Mouse (Mus musculus): ENCODE measurements around the gene Soga1. TPM values are rescaled to one million over a fixed set of nuclear protein-coding genes. Genes with fewer than 3 reads are reported as not detected.

Soga1 gene
- polyA plus RNA-seq, 1 experiment from 2014 or later, result 1.8 TPM

- Histone ChIP-seq H3K36me3 (ENCODE audit: insufficient read depth, low read length) (0 out of 2 replicates have a peak, but pooled peaks cover 6% of the 10 kb centered on the region), H3K27me3 (ENCODE audit: insufficient read depth, low read length) (no peaks in the 10 kb centered on the region), H3K9ac (ENCODE audit: low read depth, low read length) (no peak overlapping the region), H3K4me3 (replicated peaks; ENCODE audit: low read depth, low read length) (no peak overlapping the region), H3K27ac (no peak overlapping the region), H3K9me3 (replicated peaks; ENCODE audit: low read length) (no peaks in the 10 kb centered on the region), H3K4me1 (replicated peaks; ENCODE audit: insufficient read depth, low read length) (peaks cover 13% of the 10 kb centered on the region), H3K4me2 (ENCODE audit: low read length) (no peak overlapping the region)
- WGBS, result 76% methylated on average over 11 of the region's 11 CpGs
- no peak for TF ChIP-seq CTCF (IDR thresholded peaks at IDR 0.05; ENCODE audit: low read depth)
- ATAC-seq (replicated peaks; ENCODE audit: low FRiP score, low read depth) (no peak), DNase-seq (ENCODE audit: low spot score) (no peak)
Observed at GRCm38 (mm10) chr2:157060557-157061305, 18.3 kb downstream of the Soga1 start.

GRCm38 (mm10) chr2:157060037-157060436 lies 19.0 kb downstream of the Soga1 start:
- H3K4me3 ChIP-seq (replicated peaks; ENCODE audit: low read depth, low read length), result no peak overlapping the region
- TF ChIP-seq CTCF (IDR thresholded peaks at IDR 0.05; ENCODE audit: low read depth), result no peak
- no peak for ATAC-seq (replicated peaks; ENCODE audit: low FRiP score, low read depth)
- 0 out of 2 replicates have a peak, but pooled peaks cover 6% of the 10 kb centered on the region for H3K36me3 ChIP-seq (ENCODE audit: insufficient read depth, low read length)
- H3K4me1 ChIP-seq (replicated peaks; ENCODE audit: insufficient read depth, low read length), result peaks cover 12% of the 10 kb centered on the region
- H3K27me3 ChIP-seq (ENCODE audit: insufficient read depth, low read length), result no peaks in the 10 kb centered on the region
- no peak for DNase-seq (ENCODE audit: low spot score)
- no peak overlapping the region for H3K9ac ChIP-seq (ENCODE audit: low read depth, low read length)
- no peak overlapping the region for H3K27ac ChIP-seq
- 85% methylated on average over 14 of the region's 14 CpGs for WGBS
- H3K9me3 ChIP-seq (replicated peaks; ENCODE audit: low read length), result no peaks in the 10 kb centered on the region
- H3K4me2 ChIP-seq (ENCODE audit: low read length), result no peak overlapping the region

GRCm38 (mm10) chr2:157059166-157059565 lies 19.9 kb downstream of the Soga1 start:
- WGBS, result 50% methylated on average over 8 of the region's 8 CpGs

GRCm38 (mm10) chr2:157058342-157058998 lies 20.6 kb downstream of the Soga1 start:
- Histone ChIP-seq H3K36me3 (ENCODE audit: insufficient read depth, low read length) (0 out of 2 replicates have a peak, but pooled peaks cover 6% of the 10 kb centered on the region), H3K27ac (peak overlapping the region; percentile 64), H3K9me3 (replicated peaks; ENCODE audit: low read length) (no peaks in the 10 kb centered on the region), H3K27me3 (ENCODE audit: insufficient read depth, low read length) (no peaks in the 10 kb centered on the region), H3K9ac (ENCODE audit: low read depth, low read length) (peak overlapping the region; percentile 4), H3K4me3 (replicated peaks; ENCODE audit: low read depth, low read length) (no peak overlapping the region), H3K4me2 (ENCODE audit: low read length) (peak overlapping the region; percentile 31), H3K4me1 (replicated peaks; ENCODE audit: insufficient read depth, low read length) (peaks cover 18% of the 10 kb centered on the region)
- WGBS, result 14% methylated on average over 18 of the region's 18 CpGs
- peak; percentile 91 for DNase-seq (ENCODE audit: low spot score)
- TF ChIP-seq CTCF (IDR thresholded peaks at IDR 0.05; ENCODE audit: low read depth), result no peak
- peak; percentile 71 for ATAC-seq (replicated peaks; ENCODE audit: low FRiP score, low read depth)

More at GRCm38 (mm10) chr2:157059166-157059565, 19.9 kb downstream of the Soga1 start:
- H3K27ac ChIP-seq, result peak overlapping the region; percentile 64; the same call in 1 of the 2 replicates
- H3K4me1 ChIP-seq (replicated peaks; ENCODE audit: insufficient read depth, low read length), result peaks cover 18% of the 10 kb centered on the region
- ATAC-seq (replicated peaks; ENCODE audit: low FRiP score, low read depth) (no peak), DNase-seq (ENCODE audit: low spot score) (no peak)
- H3K27me3 ChIP-seq (ENCODE audit: insufficient read depth, low read length), result no peaks in the 10 kb centered on the region
- H3K4me2 ChIP-seq (ENCODE audit: low read length), result peak overlapping the region; percentile 31; the same call in 1 of the 2 replicates
- H3K4me3 ChIP-seq (replicated peaks; ENCODE audit: low read depth, low read length), result no peak overlapping the region
- 0 out of 2 replicates have a peak, but pooled peaks cover 6% of the 10 kb centered on the region for H3K36me3 ChIP-seq (ENCODE audit: insufficient read depth, low read length)
- no peaks in the 10 kb centered on the region for H3K9me3 ChIP-seq (replicated peaks; ENCODE audit: low read length)
- TF ChIP-seq CTCF (IDR thresholded peaks at IDR 0.05; ENCODE audit: low read depth), result no peak
- peak overlapping the region; percentile 20; the same call in 1 of the 2 replicates for H3K9ac ChIP-seq (ENCODE audit: low read depth, low read length)

GRCm38 (mm10) chr2:157057758-157058157 lies 21.3 kb downstream of the Soga1 start:
- TF ChIP-seq CTCF (IDR thresholded peaks at IDR 0.05; ENCODE audit: low read depth), result no peak
- Histone ChIP-seq H3K9me3 (replicated peaks; ENCODE audit: low read length) (no peaks in the 10 kb centered on the region), H3K4me2 (ENCODE audit: low read length) (no peak overlapping the region), H3K4me1 (replicated peaks; ENCODE audit: insufficient read depth, low read length) (peaks cover 18% of the 10 kb centered on the region), H3K9ac (ENCODE audit: low read depth, low read length) (no peak overlapping the region), H3K27ac (0 out of 2 replicates have a peak overlapping the region, but pooled peaks have one; percentile 64), H3K4me3 (replicated peaks; ENCODE audit: low read depth, low read length) (no peak overlapping the region), H3K36me3 (ENCODE audit: insufficient read depth, low read length) (peaks cover 6% of the 10 kb centered on the region; the same call in 1 of the 2 replicates), H3K27me3 (ENCODE audit: insufficient read depth, low read length) (no peaks in the 10 kb centered on the region)
- 84% methylated on average over 4 of the region's 4 CpGs for WGBS
- DNase-seq (ENCODE audit: low spot score) (no peak), ATAC-seq (replicated peaks; ENCODE audit: low FRiP score, low read depth) (no peak)

GRCm38 (mm10) chr2:157057186-157057585 lies 21.9 kb downstream of the Soga1 start:
- no peaks in the 10 kb centered on the region for H3K9me3 ChIP-seq (replicated peaks; ENCODE audit: low read length)
- peaks cover 10% of the 10 kb centered on the region; the same call in 1 of the 2 replicates for H3K36me3 ChIP-seq (ENCODE audit: insufficient read depth, low read length)
- peaks cover 22% of the 10 kb centered on the region for H3K4me1 ChIP-seq (replicated peaks; ENCODE audit: insufficient read depth, low read length)
- ATAC-seq (replicated peaks; ENCODE audit: low FRiP score, low read depth) (no peak), DNase-seq (ENCODE audit: low spot score) (no peak)
- H3K4me2 ChIP-seq (ENCODE audit: low read length), result no peak overlapping the region
- no peak for TF ChIP-seq CTCF (IDR thresholded peaks at IDR 0.05; ENCODE audit: low read depth)
- H3K9ac ChIP-seq (ENCODE audit: low read depth, low read length), result no peak overlapping the region
- no peak overlapping the region for H3K4me3 ChIP-seq (replicated peaks; ENCODE audit: low read depth, low read length)
- no peaks in the 10 kb centered on the region for H3K27me3 ChIP-seq (ENCODE audit: insufficient read depth, low read length)
- WGBS, result 89% methylated on average over 3 of the region's 3 CpGs
- no peak overlapping the region for H3K27ac ChIP-seq
